Mouse (Mus musculus) bone marrow, adult 2 months (tissue): Measurements from ENCODE around the gene Rbp3. TPM values are rescaled to one million over a fixed set of nuclear protein-coding genes. Genes with fewer than 3 reads are reported as not detected.

Experiments
- H3K27ac ChIP-seq: fragments of 200-500 bp; 2 replicates; pipeline ENCODE4 v1.5.1; 2012; ENCODE audit warnings: low read depth, mild to moderate bottlenecking, control low read depth, inconsistent platforms, low read length; ENCODE audit not compliant: control insufficient read depth, poor library complexity, insufficient read depth
- H3K4me1 ChIP-seq: fragments of 200-500 bp; 2 replicates; pipeline ENCODE4 v1.6.1; 2011; ENCODE audit warnings: low read length; ENCODE audit not compliant: control insufficient read depth, insufficient read depth
- H3K4me3 ChIP-seq: fragments of 200-500 bp; replicated peaks from 2 replicates; pipeline ENCODE3; 2011; ENCODE audit warnings: mild to moderate bottlenecking, low read depth, low read length, control low read depth; ENCODE audit not compliant: control insufficient read depth
- CTCF ChIP-seq: fragments of 200-500 bp; IDR thresholded peaks from 2 replicates; pipeline ENCODE4 v1.5.1; 2011; ENCODE audit warnings: low read length, control low read depth; ENCODE audit not compliant: control insufficient read depth, insufficient read depth
- POLR2A ChIP-seq: fragments of 200-500 bp; IDR thresholded peaks from 2 replicates; pipeline ENCODE4 v1.6.1; 2011; ENCODE audit warnings: low read depth, mild to moderate bottlenecking, control low read depth, low read length, borderline replicate concordance; ENCODE audit not compliant: control insufficient read depth
- WGBS: fragments of 180-500 bp; shearing (Covaris S2); methylation state at CpG from one replicate; pipeline ENCODE4 v1.1.7; 2018; 5-methylcytosine and 5-hydroxymethylcytosine counted together
- polyA plus RNA-seq: library from polyadenylated mRNA; stranded (reverse); fragments of >200 nt; gene quantifications from 2 replicates; pipeline ENCODE4 v1.2.4, GENCODE M21; 2011; ENCODE audit warnings: low replicate concordance; ENCODE audit not compliant: missing spikeins, insufficient read depth, insufficient read length

Gene Rbp3
- polyA plus RNA-seq, 1 experiment = not detected

- Histone ChIP-seq H3K27ac (no peak overlapping the region), H3K4me3 (no peak overlapping the region), H3K4me1 (no peaks in the 10 kb centered on the region)
- TF ChIP-seq CTCF (no peak), POLR2A (no peak)
- 63% methylated on average over 4 of the region's 4 CpGs for WGBS
Measured at GRCm38 (mm10) chr14:33991971-33992370, 38.2 kb downstream of the Rbp3 start.

- Histone ChIP-seq H3K4me1 (no peaks in the 10 kb centered on the region), H3K4me3 (no peak overlapping the region), H3K27ac (no peak overlapping the region)
- no peak for TF ChIP-seq CTCF
- no peak for TF ChIP-seq POLR2A
- WGBS = 86% methylated on average over 9 of the region's 9 CpGs
Measured at GRCm38 (mm10) chr14:33993051-33993450, 39.2 kb downstream of the Rbp3 start.

DNA sequence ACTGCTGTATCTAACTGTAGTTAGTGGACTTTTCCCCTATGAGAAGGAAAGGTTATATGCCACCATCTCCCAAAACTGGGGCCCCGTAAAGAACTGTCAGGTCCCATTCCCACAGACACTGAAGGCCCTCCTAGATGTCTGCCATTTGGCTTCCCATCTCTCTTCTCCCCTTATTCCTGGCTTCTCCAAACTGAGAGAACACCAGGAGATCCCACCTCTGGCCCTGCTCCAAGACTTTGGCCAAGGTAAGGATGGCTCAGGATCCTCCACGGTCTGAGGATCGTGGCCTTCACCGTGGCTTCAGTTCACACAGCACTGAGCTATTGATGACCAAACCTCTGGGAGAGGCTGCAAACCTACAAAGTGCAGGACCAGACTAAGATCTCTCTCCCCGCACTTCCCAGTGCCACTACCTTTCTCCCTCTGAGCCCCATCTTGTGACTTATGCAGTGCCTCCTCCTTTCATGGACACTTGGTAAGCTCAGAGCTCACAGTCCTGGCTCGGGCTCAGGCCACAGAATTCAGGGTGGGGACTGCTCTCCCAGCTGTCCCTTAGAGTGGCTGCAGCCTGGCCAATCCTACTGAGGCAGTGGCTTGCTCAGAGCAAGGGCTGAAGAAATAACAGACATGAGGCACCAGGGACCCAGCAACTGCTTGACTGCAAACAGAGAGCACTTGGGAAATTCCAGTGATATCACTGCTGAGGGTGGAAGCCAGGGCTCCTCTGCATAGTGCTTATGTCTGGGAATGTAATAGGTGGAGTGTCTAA is 39.9 kb downstream of the Rbp3 start:
- TF ChIP-seq CTCF = no peak
- TF ChIP-seq POLR2A = no peak
- WGBS = 73% methylated on average over 6 of the region's 6 CpGs
- Histone ChIP-seq H3K4me3 (no peak overlapping the region), H3K4me1 (no peaks in the 10 kb centered on the region), H3K27ac (no peak overlapping the region)

- Histone ChIP-seq H3K4me1 (no peaks in the 10 kb centered on the region), H3K27ac (no peak overlapping the region), H3K4me3 (no peak overlapping the region)
- WGBS = 64% methylated on average over 6 of the region's 6 CpGs
- TF ChIP-seq CTCF = no peak
Measured at GRCm38 (mm10) chr14:33997427-33997826, 43.6 kb downstream of the Rbp3 start.

DNA sequence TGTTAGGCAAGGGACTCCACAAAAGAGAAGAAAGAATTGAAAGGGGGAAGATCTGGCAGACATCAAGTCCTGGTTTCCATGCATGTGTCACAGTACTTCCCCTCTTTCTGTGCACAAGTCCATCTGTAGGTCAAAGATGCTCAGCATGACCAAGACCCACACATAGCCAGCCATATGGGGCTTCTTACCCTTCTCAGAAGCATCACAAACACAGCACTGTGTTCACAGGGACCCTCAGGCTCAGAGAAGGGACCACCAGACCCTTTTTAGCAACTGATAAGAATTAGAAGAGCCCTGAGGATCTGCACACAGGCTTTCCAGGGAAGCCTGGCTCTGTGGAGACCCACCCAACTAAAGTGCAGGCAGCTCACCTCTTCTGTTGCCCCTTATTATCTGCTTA is 46.3 kb downstream of the Rbp3 start:
- TF ChIP-seq CTCF = no peak
- no peak for TF ChIP-seq POLR2A
- H3K4me3 ChIP-seq = no peak overlapping the region
- no peaks in the 10 kb centered on the region for H3K4me1 ChIP-seq
- no peak overlapping the region for H3K27ac ChIP-seq

DNA sequence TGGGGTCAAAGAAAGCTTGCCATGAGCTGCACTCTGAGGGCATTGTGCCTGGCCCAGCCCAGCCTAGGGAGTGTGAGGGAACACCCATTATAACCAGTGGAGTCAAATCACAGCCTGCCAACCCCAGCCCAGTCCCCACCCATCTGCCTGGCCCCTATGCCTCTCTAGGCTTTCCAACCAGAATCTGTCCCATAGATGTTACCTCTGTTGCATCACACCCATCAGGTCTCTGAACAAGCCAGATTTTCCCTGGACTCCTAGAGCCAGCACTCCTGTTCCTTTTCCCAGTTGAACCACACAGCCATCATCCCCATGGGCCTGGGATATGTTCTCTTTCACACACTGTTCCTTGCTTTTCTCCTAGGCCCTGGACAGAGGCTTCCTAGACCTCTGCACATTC is 47.6 kb downstream of the Rbp3 start:
- TF ChIP-seq CTCF (no peak), POLR2A (no peak)
- Histone ChIP-seq H3K27ac (no peak overlapping the region), H3K4me1 (no peaks in the 10 kb centered on the region), H3K4me3 (no peak overlapping the region)

DNA sequence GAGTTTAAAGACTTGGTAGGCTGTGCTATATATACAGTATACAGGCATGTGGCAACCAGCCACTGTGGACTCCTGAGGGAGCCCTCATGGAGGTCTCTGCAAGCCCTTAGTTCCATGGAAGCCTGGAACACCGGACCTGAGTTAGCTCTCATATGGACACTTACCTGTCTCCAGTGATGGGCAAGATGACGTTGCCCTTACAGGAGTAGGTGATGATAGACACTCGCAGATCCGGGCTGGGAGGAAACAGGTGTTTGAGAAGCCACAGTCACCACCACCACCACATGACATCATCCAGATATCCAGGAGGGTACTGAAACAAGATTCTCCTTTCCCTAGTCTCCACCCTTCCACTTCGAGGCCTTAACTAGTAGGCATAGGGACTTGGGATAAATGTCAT is 48.6 kb downstream of the Rbp3 start:
- no peak overlapping the region for H3K27ac ChIP-seq
- H3K4me3 ChIP-seq = no peak overlapping the region
- H3K4me1 ChIP-seq = no peaks in the 10 kb centered on the region
- 71% methylated on average over 5 of the region's 5 CpGs for WGBS
- no peak for TF ChIP-seq POLR2A
- no peak for TF ChIP-seq CTCF

Other genes with a start within 250 kb of the Rbp3 start
- 0.31 TPM in 1 of 2 replicates, not detected in the other for gene Gdf10, start 30.4 kb upstream of the Rbp3 start, polyA plus RNA-seq
- not detected in 2 replicates for gene Gdf2, start 13.0 kb upstream of the Rbp3 start, polyA plus RNA-seq
- gene Zfp488, start 24.8 kb downstream of the Rbp3 start, polyA plus RNA-seq = not detected in 2 replicates
- gene Gm30083, start 61.2 kb downstream of the Rbp3 start, polyA plus RNA-seq = not detected in 2 replicates
- not detected in 2 replicates for gene Gm5460, start 62.8 kb downstream of the Rbp3 start, polyA plus RNA-seq
- gene Antxrl, start 98.7 kb downstream of the Rbp3 start, polyA plus RNA-seq = not detected in 2 replicates
- gene Anxa8, start 132.0 kb downstream of the Rbp3 start, polyA plus RNA-seq = 2.0 TPM in 1 of 2 replicates, not detected in the other
- not detected in 2 replicates for gene A630023A22Rik, start 148.8 kb downstream of the Rbp3 start, polyA plus RNA-seq
- gene Npy4r, start 198.5 kb downstream of the Rbp3 start, polyA plus RNA-seq = not detected in 2 replicates
- not detected in 2 replicates for gene Gprin2, start 247.7 kb downstream of the Rbp3 start, polyA plus RNA-seq